Mouse (Mus musculus) T-helper 17 cell (primary cell): ENCODE measurements around the gene Lingo4.

Experiments
- in situ Hi-C, 2 experiments: fragments of 300-600 bp; cut with MboI, MseI; formaldehyde crosslinking; loops; 1 replicate in 1 of 2; 2 replicates in 1 of 2; pipeline ENCODE4 v1.15.1; 2025; ENCODE audit warnings: high pct_unique_total_duplicates in 2 of 2

The Lingo4 gene

DNA sequence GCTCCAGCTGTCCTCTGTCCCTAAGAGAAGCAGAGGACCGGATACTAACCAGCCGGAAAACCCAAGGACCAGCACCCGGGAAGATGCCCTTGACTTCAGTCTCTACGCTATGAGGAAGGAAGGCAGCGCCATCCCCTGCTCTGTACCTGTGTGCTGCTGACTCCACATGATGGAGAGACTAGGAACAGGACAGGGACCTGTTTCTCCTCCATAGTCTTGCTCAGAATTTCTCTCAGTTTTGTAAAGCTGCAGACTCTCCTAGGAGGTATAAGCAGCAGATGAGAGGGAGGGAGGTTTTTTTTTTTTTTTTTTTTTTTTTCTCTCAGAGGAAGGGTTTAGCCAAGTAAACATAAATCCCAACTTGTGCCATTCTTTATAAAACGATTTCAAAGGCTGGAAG is at the start of gene Lingo4:
TSS of gene Lingo4 (plus strand) at position 301 of the 400 bp plus-strand sequence.
- in situ Hi-C loops, result no loop called here

DNA sequence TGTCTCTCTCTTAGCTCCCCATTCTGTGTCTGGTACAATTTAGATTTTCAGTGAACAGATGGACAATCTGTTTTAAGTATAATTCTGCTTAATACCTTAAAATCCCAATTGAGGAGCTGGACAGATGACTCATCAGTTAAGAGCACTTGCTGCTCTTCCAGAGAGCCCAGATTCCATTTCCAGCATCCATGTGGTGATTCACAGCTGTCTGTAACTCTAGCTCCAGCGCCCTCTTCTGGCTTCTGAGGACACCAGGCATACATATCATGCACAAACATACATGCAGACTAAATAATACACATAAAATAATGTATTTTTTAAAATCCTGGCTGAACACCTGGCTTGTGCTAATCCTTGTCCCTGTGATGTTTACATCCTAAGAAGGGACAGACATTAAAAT is 37.5 kb upstream of the Lingo4 start:
- in situ Hi-C loops, result no loop called here

DNA sequence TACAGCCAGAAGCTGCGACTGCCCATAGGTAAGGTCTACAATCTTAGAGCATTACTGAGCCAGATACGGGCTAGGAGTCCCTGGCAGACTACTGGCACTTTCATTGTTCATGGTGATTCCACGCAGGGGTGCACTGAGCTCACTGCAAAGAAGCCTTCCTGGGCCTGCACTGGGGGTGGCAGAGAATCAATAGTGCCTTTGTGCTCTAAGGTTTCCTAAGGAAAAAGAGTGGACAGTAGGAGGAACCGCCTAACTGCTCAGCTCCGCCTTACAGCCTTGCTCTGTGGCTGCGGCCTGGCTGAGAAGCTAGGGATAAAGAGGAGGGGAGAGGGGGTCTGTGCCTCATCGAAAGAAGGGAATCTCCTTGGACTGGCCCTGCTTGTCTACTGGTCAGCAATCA is 36.2 kb upstream of the Lingo4 start, which contains the start of gene C2cd4d:
TSS of gene C2cd4d (plus strand) at position 301 of the 400 bp plus-strand sequence.
- in situ Hi-C loops, result no loop called here

DNA sequence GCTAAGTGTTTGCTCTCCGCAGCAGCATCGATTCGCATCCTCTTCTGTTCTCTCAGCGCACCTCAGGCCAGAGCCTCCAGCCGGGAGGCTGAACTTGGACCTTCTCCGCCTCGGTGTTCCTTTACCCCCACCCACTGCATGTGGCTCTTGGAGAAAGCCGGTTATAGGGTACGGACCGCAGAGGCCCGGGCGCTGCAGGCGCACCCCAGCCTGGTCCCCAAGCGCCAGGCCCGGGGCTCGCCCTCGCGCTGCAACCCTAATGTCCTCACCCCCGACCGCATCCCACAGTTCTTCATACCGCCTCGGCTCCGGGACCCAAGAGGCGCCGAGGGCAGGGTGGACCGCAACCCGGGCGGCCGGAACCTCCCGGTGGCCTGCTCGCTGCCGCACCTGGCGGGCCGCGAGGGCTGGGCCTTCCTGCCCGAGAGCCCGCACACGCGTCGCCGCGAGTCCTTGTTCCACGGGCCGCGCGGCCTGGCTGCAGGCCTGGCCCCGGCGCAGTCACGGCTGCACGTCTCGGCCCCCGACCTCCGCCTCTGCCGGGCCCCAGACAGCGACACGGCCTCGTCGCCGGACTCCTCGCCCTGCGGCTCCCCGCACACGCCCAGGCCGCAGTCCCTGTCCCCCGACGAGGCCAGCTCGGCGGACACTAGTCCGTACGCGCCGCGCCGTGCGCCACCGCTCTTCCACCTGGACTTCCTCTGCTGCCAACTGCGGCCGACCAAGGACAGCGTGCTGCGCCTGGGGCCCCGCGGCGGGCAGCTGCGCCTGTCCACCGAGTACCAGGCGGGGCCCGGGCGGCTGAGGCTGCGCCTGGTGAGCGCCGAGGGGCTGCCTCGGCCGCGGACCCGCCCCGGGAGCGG is 34.8 kb upstream of the Lingo4 start:
- in situ Hi-C loops, result no loop called here

DNA sequence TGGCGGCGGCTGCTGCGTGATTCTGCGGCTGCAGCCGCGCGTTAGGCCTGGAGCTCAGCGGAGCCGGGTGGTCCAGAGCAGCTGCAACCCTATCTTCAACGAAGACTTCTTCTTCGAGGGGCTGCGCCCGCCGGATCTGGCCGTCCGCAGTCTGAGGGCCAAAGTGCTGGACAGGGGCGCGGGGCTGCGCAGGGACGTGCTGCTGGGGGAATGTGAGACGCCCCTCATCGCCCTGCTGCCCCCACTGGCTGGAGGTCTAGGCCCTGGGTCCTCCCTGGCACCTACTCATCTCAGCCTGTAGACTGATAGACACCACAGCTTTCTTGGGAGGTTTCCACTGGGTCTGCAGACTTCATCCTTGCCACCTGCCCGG is 34.2 kb upstream of the Lingo4 start:
- in situ Hi-C loops, result no loop called here

DNA sequence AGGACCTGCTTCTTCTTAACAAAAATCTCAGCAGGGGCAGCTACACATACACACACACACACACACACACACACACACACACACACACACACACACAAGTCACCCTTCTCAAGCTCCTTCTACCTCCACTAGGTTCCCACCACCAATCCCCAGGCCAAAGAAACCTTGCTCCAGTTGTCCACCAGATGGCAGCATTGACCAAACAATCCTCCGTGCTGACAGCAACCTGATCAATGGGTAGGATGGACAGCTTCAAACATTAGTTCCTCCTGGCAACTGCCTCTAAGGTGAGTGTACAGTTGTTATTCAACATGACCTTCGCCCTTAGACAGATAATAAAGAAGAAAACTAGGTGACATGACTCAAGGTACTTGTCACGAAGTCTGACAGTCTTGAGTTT is 31.6 kb upstream of the Lingo4 start:
- in situ Hi-C loops, result no loop called here

DNA sequence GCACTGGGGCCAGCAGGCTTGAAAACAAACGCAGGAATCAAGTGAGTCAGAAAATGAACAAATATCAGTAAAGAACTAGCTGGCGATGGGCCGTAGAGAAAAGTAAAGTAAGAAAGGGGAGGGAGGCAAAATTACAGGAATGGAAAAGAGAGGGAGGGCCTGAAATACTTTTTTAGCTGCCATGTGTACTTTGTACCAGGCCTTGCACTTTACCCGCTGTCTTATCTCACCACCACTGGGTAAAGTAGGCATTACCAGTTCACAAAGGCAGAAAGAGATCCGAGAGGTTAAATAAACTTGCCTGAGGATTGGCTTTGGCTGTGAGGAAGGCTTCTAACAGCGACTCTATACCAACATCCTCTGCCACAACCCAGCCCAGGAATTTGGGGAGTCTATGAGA is 30.8 kb upstream of the Lingo4 start:
- in situ Hi-C loops, result no loop called here

GRCm38 (mm10) chr3:94368631-94369030 is 29.7 kb upstream of the Lingo4 start:
- in situ Hi-C loops, result no loop called here

DNA sequence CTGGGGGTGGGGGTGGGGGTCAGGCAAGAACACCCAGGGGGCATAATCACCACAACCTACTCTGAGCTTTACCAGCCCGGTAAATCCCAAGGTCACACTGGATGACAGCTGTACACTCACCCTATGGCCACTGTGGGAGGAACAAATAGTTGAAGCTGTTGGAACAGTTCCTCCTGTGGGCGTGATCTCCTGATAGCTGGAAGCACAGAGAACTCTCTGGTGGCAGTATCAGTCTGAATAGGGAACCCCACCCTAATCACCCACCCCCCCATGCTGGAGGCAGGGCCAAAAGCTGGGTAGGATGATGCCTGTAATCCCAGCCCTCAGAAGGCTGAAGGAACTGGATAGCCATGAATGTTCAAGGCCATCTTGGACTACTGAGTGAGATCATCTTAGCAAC is 28.6 kb upstream of the Lingo4 start:
- in situ Hi-C loops, result loop anchor here in 1 of 2 experiments (10.0 kb wide), 1 partner anchor 475 kb away; no protein-coding TSS in a partner anchor

- in situ Hi-C loops, result loop anchor here in 1 of 2 experiments (10.0 kb wide), 1 partner anchor 473 kb away; no protein-coding TSS in a partner anchor
Observed at GRCm38 (mm10) chr3:94371637-94372036, 26.7 kb upstream of the Lingo4 start.

DNA sequence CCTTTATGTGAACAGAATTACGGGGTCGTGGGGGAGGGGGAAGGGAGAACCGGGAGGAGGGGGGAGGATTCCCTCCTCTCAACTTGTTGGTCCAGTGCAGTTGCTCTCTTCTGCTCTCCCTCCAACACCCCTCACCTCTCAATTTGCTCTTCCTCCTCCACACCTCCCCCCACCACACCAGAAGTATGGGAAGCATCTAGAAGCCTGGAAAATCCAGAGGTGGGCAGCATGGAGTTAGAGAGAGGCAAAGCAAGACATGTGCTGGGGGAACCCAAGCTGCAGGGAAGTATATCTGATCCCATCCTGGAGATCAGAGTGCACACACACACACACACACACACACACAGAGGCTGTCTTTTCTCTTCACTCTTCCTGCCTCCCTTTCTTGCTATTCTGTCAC is 26.3 kb upstream of the Lingo4 start:
- in situ Hi-C loops, result loop anchor here in 1 of 2 experiments (10.0 kb wide), 1 partner anchor 473 kb away; no protein-coding TSS in a partner anchor

DNA sequence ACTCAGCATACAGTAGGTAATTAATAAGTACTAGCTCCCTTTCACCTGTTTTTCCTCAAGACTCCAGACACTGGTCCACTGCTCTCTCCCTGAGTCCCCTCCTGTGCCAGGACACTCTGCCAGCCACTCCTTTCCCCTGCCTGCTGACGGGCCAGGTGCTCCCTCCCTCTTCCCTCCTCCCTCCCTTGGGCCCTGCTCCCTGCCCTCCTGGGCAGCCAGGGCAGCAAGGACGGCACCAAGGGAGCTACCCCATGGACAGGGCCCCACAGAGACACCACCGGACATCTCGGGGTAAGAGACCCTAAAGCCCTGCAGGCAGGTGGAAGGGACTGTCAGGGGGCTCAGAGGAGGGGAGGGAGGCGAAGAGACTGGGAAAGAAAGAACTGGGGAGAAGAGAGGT is 25.7 kb upstream of the Lingo4 start, which contains the start of gene Rorc:
TSS of gene Rorc (plus strand) at position 154 of the 400 bp plus-strand sequence.
- in situ Hi-C loops, result loop anchor here in 1 of 2 experiments (10.0 kb wide), 1 partner anchor 472 kb away; no protein-coding TSS in a partner anchor

- in situ Hi-C loops, result loop anchor here in 1 of 2 experiments (10.0 kb wide), 1 partner anchor 472 kb away; no protein-coding TSS in a partner anchor
Observed at GRCm38 (mm10) chr3:94373090-94373489, 25.2 kb upstream of the Lingo4 start.

GRCm38 (mm10) chr3:94373597-94374011 is 24.7 kb upstream of the Lingo4 start:
- in situ Hi-C loops, result loop anchor here in 1 of 2 experiments (10.0 kb wide), 1 partner anchor 471 kb away; no protein-coding TSS in a partner anchor

DNA sequence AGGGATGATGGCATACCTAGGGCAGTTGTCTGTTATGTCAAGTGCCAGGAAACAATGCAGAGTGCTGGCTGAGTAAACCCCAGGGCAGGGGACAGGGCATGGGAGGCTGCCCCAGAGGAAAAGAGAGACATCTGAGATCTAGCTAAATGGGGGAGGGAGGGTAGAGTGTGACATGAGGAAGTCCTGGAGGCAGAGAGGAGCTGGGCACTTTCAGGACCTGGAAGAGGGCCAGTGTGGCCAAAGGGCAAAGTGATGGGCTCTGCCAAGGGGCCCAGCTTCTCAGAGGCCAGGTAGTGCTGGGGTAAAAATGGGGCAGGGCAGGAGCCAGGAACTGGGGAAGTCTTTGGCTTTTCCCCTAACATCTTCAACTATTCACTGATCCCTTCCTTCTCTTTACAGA is 23.7 kb upstream of the Lingo4 start:
- in situ Hi-C loops, result loop anchor here (5.0 to 10.0 kb wide), 2 partner anchors 68 to 470 kb away; partner anchors contain the start of genes Mrpl9 (in 2 of the 2) and Oaz3 (in 2 of the 2)

DNA sequence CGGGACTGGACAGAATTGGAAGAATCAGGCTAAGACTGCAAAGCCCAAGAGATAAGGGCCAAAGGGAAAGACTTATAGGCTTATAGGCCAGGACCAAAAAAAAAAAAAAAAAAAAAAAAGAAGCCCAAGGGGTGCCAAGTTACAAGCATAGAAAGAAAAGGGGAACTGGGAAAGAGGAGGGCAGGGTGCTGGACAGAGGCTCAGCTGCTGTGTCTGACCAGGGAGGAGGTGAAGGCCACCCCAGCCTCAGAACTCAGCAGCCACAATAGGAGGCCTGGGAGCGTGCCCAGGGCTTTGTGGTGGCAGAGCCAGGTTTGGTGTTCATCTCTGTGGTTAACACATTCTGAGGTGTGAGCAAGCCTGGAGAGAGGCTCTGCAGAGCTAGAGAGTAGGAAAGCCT is 23.2 kb upstream of the Lingo4 start:
- in situ Hi-C loops, result loop anchor here (5.0 to 10.0 kb wide), 2 partner anchors 67 to 470 kb away; partner anchors contain the start of genes Mrpl9 (in 2 of the 2) and Oaz3 (in 2 of the 2)

GRCm38 (mm10) chr3:94375861-94376260 is 22.5 kb upstream of the Lingo4 start:
- in situ Hi-C loops, result loop anchor here (5.0 to 10.0 kb wide), 2 partner anchors 66 to 469 kb away; partner anchors contain the start of genes Mrpl9 (in 2 of the 2) and Oaz3 (in 2 of the 2)

DNA sequence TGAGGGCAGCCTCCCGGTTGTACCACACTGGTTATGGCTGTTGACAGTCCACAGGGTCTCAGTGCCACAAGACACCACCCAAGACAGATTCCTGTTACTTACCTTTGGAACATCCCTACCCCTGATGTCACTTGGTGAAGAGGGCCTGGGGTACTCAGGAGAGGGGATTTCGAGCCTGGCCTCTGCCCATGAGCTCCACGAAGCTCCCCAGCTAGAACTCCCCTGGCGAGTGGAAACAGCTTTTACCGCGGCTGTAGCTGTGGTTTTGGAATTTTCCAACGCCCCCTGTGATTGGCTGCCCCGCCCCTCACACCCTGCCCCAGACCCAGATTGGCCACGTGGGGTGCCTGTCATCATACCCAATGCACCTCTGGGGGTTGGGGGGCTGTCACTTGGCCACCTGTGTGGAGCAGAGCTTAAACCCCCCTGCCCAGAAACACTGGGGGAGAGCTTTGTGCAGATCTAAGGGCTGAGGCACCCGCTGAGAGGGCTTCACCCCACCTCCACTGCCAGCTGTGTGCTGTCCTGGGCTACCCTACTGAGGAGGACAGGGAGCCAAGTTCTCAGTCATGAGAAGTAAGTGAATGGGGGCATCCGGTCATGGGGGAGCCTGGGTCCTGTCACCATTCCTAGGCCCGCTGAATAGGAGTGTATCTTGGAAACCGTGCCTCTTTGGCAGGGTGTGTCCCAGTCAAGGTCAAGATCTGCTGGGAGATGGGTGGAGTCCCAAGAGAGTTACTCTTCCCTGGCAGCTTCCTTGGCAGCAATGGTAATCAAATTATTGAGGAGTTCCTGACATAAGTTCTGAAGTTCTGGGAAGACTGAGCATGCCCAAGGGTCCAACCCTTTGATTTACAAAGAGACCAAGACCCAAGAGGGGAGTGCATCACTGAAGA is 21.0 kb upstream of the Lingo4 start:
- in situ Hi-C loops, result loop anchor here (5.0 to 10.0 kb wide), 2 partner anchors 65 to 468 kb away; partner anchors contain the start of genes Mrpl9 (in 2 of the 2) and Oaz3 (in 2 of the 2)

DNA sequence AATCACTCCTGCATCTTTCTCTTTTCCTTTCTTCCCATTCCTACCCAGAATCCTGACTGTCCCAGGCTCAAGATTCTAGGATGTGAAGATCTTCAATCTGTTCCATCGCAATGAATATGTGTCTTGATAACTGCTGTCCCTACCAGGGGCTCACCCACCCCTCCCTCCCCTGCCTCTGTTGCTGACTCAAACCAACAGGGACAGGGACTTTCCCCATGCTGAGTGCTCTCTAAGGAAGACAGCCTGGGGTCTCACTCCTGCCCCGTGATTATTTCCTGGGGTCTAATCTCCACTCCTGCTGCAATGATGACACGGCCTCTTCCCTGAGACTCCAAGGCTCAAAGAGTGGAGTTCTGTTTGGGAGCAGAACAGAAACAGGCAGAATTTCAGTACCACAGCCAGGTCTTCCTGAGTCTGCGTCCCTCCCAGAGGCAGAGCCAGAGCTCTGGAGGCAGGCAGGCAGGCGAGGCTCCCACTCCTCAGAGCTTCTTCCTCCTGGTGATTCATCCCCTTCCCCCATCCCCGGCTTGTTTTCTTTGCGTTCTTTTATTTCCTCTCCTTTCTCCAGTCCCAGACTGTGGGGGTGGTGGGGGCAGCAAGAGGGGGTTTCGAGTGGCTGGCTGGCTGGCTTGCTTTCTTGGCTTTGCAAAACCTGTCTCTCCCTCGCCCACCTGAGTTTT is 18.3 kb upstream of the Lingo4 start:
- in situ Hi-C loops, result loop anchor here (5.0 to 10.0 kb wide), 2 partner anchors 62 to 465 kb away; partner anchors contain the start of genes Mrpl9 (in 2 of the 2) and Oaz3 (in 2 of the 2)

GRCm38 (mm10) chr3:94382308-94382707 is 16.0 kb upstream of the Lingo4 start:
- in situ Hi-C loops, result no loop called here
